Mouse (Mus musculus) cerebellum, adult 9-10 months (tissue): Measurements from ENCODE around the gene Hist1h3c.

ENCODE experiments used
- DNase-seq: peaks from one replicate; pipeline ENCODE4 v3.0.0; 2022

The Hist1h3c gene

GRCm38 (mm10) chr13:23757211-23757773, 11.9 kb upstream of the Hist1h3c start:
- no peak for DNase-seq

- DNase-seq: peak; percentile 95
Measured at GRCm38 (mm10) chr13:23756790-23757189, 11.4 kb upstream of the Hist1h3c start, which contains the start of gene Hist1h4b. Gene Hist1h4b, plus strand, starts transcription at chr13:23757013.

- DNase-seq: no peak
Measured at GRCm38 (mm10) chr13:23755000-23755399, 9.6 kb upstream of the Hist1h3c start.

GRCm38 (mm10) chr13:23753314-23754078, 8.1 kb upstream of the Hist1h3c start:
- no peak for DNase-seq

- DNase-seq: no peak
Measured at GRCm38 (mm10) chr13:23752742-23753172, 7.4 kb upstream of the Hist1h3c start.

GRCm38 (mm10) chr13:23752067-23752741, 6.8 kb upstream of the Hist1h3c start, which contains the start of gene Hist1h3b:
Gene Hist1h3b, plus strand, starts transcription at chr13:23752267.
- DNase-seq: peak; percentile 80

- DNase-seq: peak; percentile 33
Measured at GRCm38 (mm10) chr13:23751478-23751956, 6.1 kb upstream of the Hist1h3c start.

- peak; percentile 80 for DNase-seq
Measured at GRCm38 (mm10) chr13:23750839-23751477, 5.6 kb upstream of the Hist1h3c start, which contains the start of gene Hist1h2ab. Gene Hist1h2ab, plus strand, starts transcription at chr13:23751126.

- peak; percentile 29 for DNase-seq
Measured at GRCm38 (mm10) chr13:23749563-23750121, 4.2 kb upstream of the Hist1h3c start.

GRCm38 (mm10) chr13:23747892-23748288, 2.5 kb upstream of the Hist1h3c start:
- DNase-seq: peak; percentile 17

- DNase-seq: peak; percentile 43
Measured at GRCm38 (mm10) chr13:23747081-23747891, 1.9 kb upstream of the Hist1h3c start.

- peak; percentile 94 for DNase-seq
Measured at GRCm38 (mm10) chr13:23746201-23747080, 1.0 kb upstream of the Hist1h3c start, which contains the start of gene Hist1h2bb. Gene Hist1h2bb, plus strand, starts transcription at chr13:23746734.

GRCm38 (mm10) chr13:23744421-23745380, 701 bp downstream of the Hist1h3c start:
- DNase-seq: peak; percentile 27

GRCm38 (mm10) chr13:23743963-23744362, 1.4 kb downstream of the Hist1h3c start:
- DNase-seq: no peak

GRCm38 (mm10) chr13:23743215-23743614, 2.2 kb downstream of the Hist1h3c start:
- no peak for DNase-seq

GRCm38 (mm10) chr13:23742007-23742406, 3.4 kb downstream of the Hist1h3c start:
- DNase-seq: no peak

GRCm38 (mm10) chr13:23740910-23741309, 4.5 kb downstream of the Hist1h3c start:
- DNase-seq: no peak

- peak; percentile 23 for DNase-seq
Measured at GRCm38 (mm10) chr13:23740256-23740840, 5.1 kb downstream of the Hist1h3c start.

GRCm38 (mm10) chr13:23739922-23740252, 5.5 kb downstream of the Hist1h3c start:
- no peak for DNase-seq
